Mouse (Mus musculus) left cerebral cortex, adult 2 months (tissue): ENCODE measurements around the gene Tom1l2. TPM values are rescaled to one million over a fixed set of nuclear protein-coding genes. Genes with fewer than 3 reads are reported as not detected.
A peak's percentile ranks its signal among the peaks of the same experiment; 100 is the strongest.

Source experiments
- DNase-seq, 2 experiments: peaks; one replicate each; pipeline ENCODE4 v3.0.0; 2021 to 2022; ENCODE audit warnings: low spot score in 2 of 2, mixed read lengths in 1 of 2; ENCODE audit errors: extremely low spot score in 1 of 2
- H3K27ac ChIP-seq: fragments of 200-600 bp; 2 replicates; pipeline ENCODE4 v1.8.1; 2022
- H3K4me3 ChIP-seq: fragments of 200-600 bp; 2 replicates; pipeline ENCODE4 v1.8.1; 2022
- CTCF ChIP-seq: fragments of 200-600 bp; IDR thresholded peaks from 2 replicates; pipeline ENCODE4 v1.8.1; 2022; ENCODE audit warnings: antibody characterized with exemption, mild to moderate bottlenecking, moderate library complexity
- intact Hi-C: fragments of 180-260 bp; cut with DNase I; formaldehyde crosslinking; loops from one replicate; pipeline ENCODE4 v1.15.1; 2025
- total RNA-seq, 2 experiments: library from RNA; stranded (reverse); gene quantifications; 2 replicates each; pipeline ENCODE4 v1.2.3; 2021

Tom1l2 gene
- total RNA-seq, 2 experiments from 2014 or later: 216 to 221 TPM

DNA sequence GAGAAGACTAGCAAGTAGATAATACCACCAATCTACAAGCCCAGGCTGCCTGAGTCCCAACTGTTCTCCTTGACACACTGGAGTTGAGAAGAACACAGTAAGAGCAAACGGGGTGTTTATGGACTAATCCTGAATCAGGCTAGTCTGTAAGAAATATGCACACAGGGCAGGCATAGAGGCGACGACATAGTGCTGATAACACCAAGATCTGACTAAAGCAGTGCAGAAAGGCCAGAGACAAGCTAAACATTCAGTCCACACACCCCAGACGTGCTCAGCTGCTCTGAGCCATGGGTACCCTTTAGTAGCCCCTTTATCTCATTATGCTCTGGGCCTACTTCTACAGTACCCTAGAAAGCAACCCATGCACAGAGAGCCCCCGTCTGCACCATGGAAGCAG, 73.2 kb downstream of the Tom1l2 start:
- no peak for TF ChIP-seq CTCF
- intact Hi-C loops: no loop called here
- Histone ChIP-seq H3K27ac (no peak overlapping the region), H3K4me3 (no peak overlapping the region)
- no peak for DNase-seq

DNA sequence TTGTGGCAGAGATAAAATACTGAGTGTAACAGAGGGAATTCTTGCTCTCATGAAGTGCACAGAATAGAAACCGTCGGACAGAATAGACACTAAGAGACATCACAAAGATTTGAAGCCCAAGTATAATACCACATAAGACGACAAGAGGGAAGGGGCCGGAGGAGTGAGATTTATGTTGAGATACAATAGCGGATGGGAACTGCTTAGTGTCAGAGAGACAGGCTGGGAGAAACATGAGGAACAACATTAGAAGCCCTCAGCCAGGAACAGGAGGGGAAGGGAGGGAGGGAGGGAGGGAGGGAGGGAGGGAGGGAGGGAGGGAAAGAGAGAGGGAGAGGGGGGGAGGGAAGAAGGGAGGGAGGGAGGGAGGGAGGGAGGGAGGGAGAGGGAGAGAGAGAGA, 74.9 kb downstream of the Tom1l2 start:
- Histone ChIP-seq H3K27ac (no peak overlapping the region), H3K4me3 (no peak overlapping the region)
- intact Hi-C loops: no loop called here
- no peak for TF ChIP-seq CTCF
- no peak for DNase-seq

DNA sequence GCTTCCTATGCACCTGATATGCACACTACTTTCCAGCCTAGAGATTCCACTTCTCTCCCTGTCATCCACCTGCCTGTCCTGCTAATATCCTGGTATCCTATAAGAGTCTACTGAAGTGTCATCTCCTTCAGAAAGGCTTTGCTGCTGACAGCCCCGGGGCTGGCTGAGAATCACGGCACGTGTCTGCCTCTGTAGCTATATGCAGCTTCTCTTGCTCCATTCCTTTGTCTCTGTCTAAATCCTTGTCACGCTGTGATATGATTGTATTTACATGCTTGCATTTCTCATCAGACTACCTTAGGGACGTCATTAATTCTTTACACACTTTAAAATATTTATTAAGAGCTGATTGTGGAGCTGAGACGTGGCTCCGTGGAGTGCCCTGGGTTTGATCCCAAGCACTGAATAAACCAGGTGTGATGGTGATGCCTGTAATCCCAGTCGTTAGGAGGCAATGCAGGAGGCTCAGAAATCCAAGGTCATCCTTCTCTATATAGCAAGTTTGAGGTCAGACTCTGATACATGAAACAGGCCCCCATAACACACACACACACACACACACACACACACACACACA, 75.5 kb downstream of the Tom1l2 start:
- intact Hi-C loops: no loop called here
- no peak for TF ChIP-seq CTCF
- Histone ChIP-seq H3K4me3 (no peak overlapping the region), H3K27ac (no peak overlapping the region)
- DNase-seq: no peak

DNA sequence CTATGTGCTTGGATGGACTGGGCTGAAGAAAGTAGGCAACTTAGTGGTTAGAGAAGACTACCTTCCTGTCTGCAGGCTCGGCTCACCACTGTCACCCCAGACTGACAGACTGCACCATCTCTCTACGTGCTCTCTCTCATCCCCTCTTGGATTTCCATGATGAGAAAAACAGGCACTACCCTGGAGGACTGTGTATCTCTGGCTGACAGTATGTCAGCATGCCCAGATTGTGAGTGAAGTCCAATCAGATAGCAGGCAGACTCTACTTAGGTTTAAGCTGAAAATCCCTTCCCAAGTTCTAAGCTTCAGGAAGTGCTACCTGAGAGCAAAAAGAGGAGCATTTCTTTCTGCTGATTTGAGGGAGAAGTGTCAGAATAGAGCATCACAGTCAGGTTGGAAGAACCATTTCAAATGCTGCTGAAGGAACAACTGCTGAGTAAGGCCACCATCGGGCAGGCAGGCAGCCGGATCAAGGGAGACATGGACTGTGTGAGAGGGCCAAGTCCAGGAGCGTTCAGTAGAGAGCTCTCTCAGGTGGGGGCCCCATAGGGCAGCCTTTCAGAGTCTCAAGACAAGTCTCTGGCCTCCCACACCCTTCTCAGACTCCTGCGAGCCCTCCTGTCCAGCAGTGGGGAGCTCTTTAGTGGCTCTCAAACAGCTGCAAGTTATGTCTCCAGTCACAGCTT, 76.2 kb downstream of the Tom1l2 start:
- no peak for TF ChIP-seq CTCF
- Histone ChIP-seq H3K4me3 (no peak overlapping the region), H3K27ac (no peak overlapping the region)
- intact Hi-C loops: no loop called here
- no peak for DNase-seq

- H3K4me3 ChIP-seq: no peak overlapping the region
- DNase-seq: no peak
- intact Hi-C loops: no loop called here
- peak overlapping the region; percentile 61 for H3K27ac ChIP-seq
- no peak for TF ChIP-seq CTCF
Observed at GRCm38 (mm10) chr11:60273273-60273805, 79.4 kb downstream of the Tom1l2 start.

DNA sequence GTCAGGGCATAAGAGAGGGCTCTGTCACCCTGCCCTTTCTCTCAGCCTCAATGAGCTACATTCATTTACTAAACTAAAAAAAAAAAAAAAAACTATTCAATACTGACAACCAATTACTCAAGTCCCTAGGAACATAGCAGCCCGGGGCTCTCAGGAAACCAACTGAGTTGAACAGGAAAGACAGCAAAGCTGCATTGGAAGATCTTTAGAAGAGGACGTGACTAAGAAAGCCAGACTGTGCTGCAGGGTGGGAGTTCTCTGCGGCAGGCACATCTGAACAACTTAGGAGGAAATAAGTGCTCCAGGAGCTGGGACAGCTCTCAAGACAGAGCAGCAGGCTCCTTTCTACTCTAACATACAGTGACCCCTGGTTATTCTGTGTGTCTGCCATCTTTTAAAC, 84.1 kb downstream of the Tom1l2 start:
- Histone ChIP-seq H3K4me3 (no peak overlapping the region), H3K27ac (no peak overlapping the region)
- intact Hi-C loops: no loop called here
- TF ChIP-seq CTCF: no peak
- DNase-seq: no peak

- no peak for DNase-seq
- no peak for TF ChIP-seq CTCF
- no peak overlapping the region for H3K27ac ChIP-seq
- intact Hi-C loops: no loop called here
- H3K4me3 ChIP-seq: no peak overlapping the region
Observed at GRCm38 (mm10) chr11:60265271-60265985, 87.3 kb downstream of the Tom1l2 start.

GRCm38 (mm10) chr11:60264651-60265050, 88.1 kb downstream of the Tom1l2 start:
- DNase-seq: no peak
- intact Hi-C loops: no loop called here
- TF ChIP-seq CTCF: no peak
- no peak overlapping the region for H3K4me3 ChIP-seq
- no peak overlapping the region; the same call in 1 of the 2 replicates for H3K27ac ChIP-seq

GRCm38 (mm10) chr11:60262396-60262795, 90.3 kb downstream of the Tom1l2 start:
- intact Hi-C loops: no loop called here
- 0 out of 2 replicates have a peak overlapping the region, but pooled peaks have one; percentile 1 for H3K27ac ChIP-seq
- no peak for DNase-seq
- TF ChIP-seq CTCF: no peak
- no peak overlapping the region for H3K4me3 ChIP-seq

DNA sequence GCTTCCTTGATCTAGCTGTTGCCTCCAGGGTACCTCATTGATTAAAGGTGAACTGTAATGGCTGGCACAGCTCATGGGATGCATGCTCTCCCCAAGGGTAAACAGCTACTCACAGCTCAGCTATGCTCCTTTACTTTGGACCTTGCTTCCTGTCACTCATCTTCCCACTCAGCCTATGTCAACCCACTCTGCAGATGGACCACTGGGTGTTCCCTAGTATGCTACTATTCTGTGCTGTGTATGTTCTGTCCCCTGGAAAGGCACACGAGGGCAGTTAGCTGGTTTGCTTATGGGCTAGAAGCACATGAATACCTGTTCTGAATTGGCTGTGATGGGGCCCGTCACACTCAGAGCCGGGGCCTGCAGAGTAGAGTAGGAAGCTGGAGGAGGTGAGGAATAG, 92.0 kb downstream of the Tom1l2 start:
- Histone ChIP-seq H3K27ac (no peak overlapping the region), H3K4me3 (no peak overlapping the region)
- intact Hi-C loops: no loop called here
- DNase-seq: no peak
- TF ChIP-seq CTCF: no peak

DNA sequence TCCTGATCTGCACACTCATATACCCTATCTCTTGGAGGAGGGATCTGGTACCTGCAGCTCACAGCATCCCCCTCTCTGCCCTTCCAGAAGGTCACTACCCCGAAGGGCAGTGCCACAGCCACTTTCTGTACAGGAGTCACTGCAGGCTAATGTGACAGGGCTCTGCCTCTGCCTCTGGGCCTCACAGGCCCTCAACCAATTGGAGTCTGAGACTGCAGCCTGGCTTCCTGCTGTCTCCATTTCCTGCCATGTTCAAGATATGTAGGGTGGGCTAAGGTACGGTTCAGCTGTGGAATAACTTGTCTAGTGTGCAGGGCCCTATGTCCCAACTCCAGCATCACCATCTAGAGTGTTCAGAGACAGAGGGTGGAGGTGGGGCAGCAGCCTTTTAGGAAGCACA, 95.0 kb downstream of the Tom1l2 start:
- no peak overlapping the region for H3K4me3 ChIP-seq
- TF ChIP-seq CTCF: no peak
- H3K27ac ChIP-seq: no peak overlapping the region; the same call in 1 of the 2 replicates
- intact Hi-C loops: no loop called here
- no peak for DNase-seq

GRCm38 (mm10) chr11:60256713-60257112, 96.0 kb downstream of the Tom1l2 start:
- no peak for TF ChIP-seq CTCF
- intact Hi-C loops: no loop called here

More at GRCm38 (mm10) chr11:60256713-60257112, 96.0 kb downstream of the Tom1l2 start:
- DNase-seq: no peak
- H3K4me3 ChIP-seq: no peak overlapping the region
- peak overlapping the region; percentile 28; the same call in 1 of the 2 replicates for H3K27ac ChIP-seq
